Mouse (Mus musculus) intestine, postnatal 0 days (tissue): ENCODE results near the gene Papolg. TPM values are rescaled to one million over a fixed set of nuclear protein-coding genes. Genes with fewer than 3 reads are reported as not detected.

ENCODE experiments used
- ATAC-seq: fragments of 200-750 bp; cut with Nextera tagmentation; 2 replicates; pipeline ENCODE4 v1.8.0; 2017; ENCODE audit warnings: mild to moderate bottlenecking, moderate TSS enrichment, moderate library complexity
- H3K27ac ChIP-seq: fragments of 300-500 bp; sonication (generic); 2 replicates; pipeline ENCODE4 v1.5.1; 2014; ENCODE audit warnings: mild to moderate bottlenecking, low read depth, low read length, moderate library complexity
- H3K27me3 ChIP-seq: fragments of 300-500 bp; sonication (generic); replicated peaks from 2 replicates; pipeline ENCODE4 v1.6.1; 2014; ENCODE audit warnings: low read length, mixed read lengths; ENCODE audit not compliant: control insufficient read depth, insufficient read depth
- H3K36me3 ChIP-seq: fragments of 300-500 bp; sonication (generic); 2 replicates; pipeline ENCODE4 v1.6.1; 2014; ENCODE audit warnings: mild to moderate bottlenecking, moderate library complexity; ENCODE audit not compliant: control insufficient read depth, insufficient read depth
- H3K4me1 ChIP-seq: fragments of 300-500 bp; sonication (generic); replicated peaks from 2 replicates; pipeline ENCODE4 v1.6.1; 2014; ENCODE audit warnings: antibody characterized with exemption, low read length, mixed read lengths; ENCODE audit not compliant: control insufficient read depth, insufficient read depth
- H3K4me2 ChIP-seq: fragments of 300-500 bp; sonication (generic); replicated peaks from 2 replicates; pipeline ENCODE4 v1.6.1; 2014; ENCODE audit warnings: low read depth, mild to moderate bottlenecking, moderate library complexity
- H3K4me3 ChIP-seq: fragments of 300-500 bp; sonication (generic); 2 replicates; pipeline ENCODE4 v1.5.1; 2014; ENCODE audit warnings: low read depth, low read length
- H3K9ac ChIP-seq: fragments of 300-500 bp; sonication (generic); 2 replicates; pipeline ENCODE4 v1.6.1; 2014; ENCODE audit warnings: mild to moderate bottlenecking, low read depth, low read length
- H3K9me3 ChIP-seq: fragments of 300-500 bp; sonication (generic); 2 replicates; pipeline ENCODE4 v1.6.1; 2016; ENCODE audit warnings: mixed run types; ENCODE audit not compliant: control insufficient read depth
- CTCF ChIP-seq: sonication (generic); IDR thresholded peaks from 2 replicates; pipeline ENCODE4 v1.5.1; 2016; ENCODE audit warnings: low read depth, mild to moderate bottlenecking, control low read depth, antibody characterized with exemption, moderate library complexity
- WGBS: fragments of 180-500 bp; shearing (Covaris S2); extraction: QIAGEN DNeasy Blood & Tissue Kit; methylation state at CpG from one replicate; pipeline ENCODE4 v1.1.7; 2014; 5-methylcytosine and 5-hydroxymethylcytosine counted together
- polyA plus RNA-seq: library from polyadenylated mRNA; unstranded; fragments of >200 nt; fragmentation: Nextera tagmentation; extraction: Ambion mirVana; gene quantifications from 2 replicates; pipeline ENCODE4 v1.2.1, GENCODE M21; 2015

Gene Papolg
- polyA plus RNA-seq, 1 experiment from 2014 or later = 4.5 TPM

DNA sequence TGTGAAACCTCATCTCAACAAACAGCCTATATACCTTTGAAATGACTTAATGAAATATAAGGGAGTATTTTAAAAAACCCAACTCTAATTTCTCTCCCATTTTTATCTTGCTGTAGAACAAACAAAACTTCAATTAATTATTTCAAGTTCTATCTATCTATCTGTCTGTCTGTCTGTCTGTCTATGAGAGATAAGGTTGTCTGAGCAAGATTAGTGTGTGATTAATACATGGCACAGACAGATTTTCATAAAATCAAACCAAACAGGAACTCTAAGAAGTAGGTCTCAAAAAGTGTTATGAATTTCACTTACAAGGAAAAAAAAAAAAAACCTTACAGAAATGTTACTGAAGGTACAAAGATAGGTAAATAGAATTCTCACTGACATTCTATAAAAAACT, 1.5 kb downstream of the Papolg start:
- no peak for ATAC-seq
- no peaks in the 10 kb centered on the region for H3K27me3 ChIP-seq
- H3K4me1 ChIP-seq = no peaks in the 10 kb centered on the region; the same call in 1 of the 2 replicates
- TF ChIP-seq CTCF = no peak
- H3K9me3 ChIP-seq = no peaks in the 10 kb centered on the region
- H3K4me2 ChIP-seq = no peak overlapping the region
- no peak overlapping the region for H3K4me3 ChIP-seq
- H3K36me3 ChIP-seq = peaks cover 16% of the 10 kb centered on the region; the same call in 1 of the 2 replicates
- no peak overlapping the region for H3K27ac ChIP-seq
- H3K9ac ChIP-seq = no peak overlapping the region

DNA sequence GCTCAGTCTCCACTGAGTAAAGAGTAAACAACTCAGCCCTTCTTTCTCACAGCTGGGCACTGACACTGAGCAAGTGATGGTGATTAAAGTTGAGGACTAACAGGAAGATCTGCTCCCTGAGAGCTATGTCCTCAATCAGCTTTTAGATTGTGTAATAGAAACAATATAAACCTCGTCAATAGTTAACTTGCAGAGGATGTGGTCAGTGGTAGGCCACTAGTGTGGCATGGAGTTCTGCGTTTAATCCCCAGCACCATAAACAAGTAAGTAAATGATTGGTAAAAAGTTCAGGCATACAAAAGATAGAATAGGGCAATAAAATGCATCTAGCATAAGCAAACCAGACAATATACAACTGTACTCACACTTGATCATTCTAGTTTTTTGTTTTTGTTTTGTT, 30.7 kb downstream of the Papolg start:
- Histone ChIP-seq H3K4me3 (no peak overlapping the region), H3K4me2 (no peak overlapping the region), H3K9ac (no peak overlapping the region), H3K27me3 (no peaks in the 10 kb centered on the region), H3K27ac (no peak overlapping the region), H3K36me3 (peaks cover 58% of the 10 kb centered on the region), H3K9me3 (no peaks in the 10 kb centered on the region), H3K4me1 (no peaks in the 10 kb centered on the region)
- TF ChIP-seq CTCF = no peak
- ATAC-seq = peak; percentile 75
- WGBS = 48% methylated on average over 2 of the region's 2 CpGs

DNA sequence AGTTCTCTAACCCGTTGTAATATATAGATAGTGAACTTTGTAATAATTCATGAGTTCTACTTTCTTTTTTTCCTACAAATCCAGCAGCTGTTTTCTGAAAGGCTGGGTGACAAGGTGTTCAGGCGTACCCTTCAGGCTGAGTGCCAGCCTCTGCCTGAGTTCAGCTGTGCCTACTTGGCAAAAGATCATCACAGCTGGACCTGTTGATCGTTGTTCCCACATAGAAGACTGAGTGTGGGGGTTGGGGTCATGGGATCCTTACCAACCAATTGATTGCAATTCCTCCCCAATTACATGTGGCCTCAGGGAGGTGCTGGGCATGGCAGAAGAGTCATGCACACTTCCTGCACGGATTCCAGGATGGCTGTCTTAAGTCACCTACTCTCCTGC, 38.3 kb downstream of the Papolg start:
- H3K4me1 ChIP-seq = 0 out of 2 replicates have a peak, but pooled peaks cover 2% of the 10 kb centered on the region
- WGBS = 68% methylated on average over 4 of the region's 4 CpGs

DNA sequence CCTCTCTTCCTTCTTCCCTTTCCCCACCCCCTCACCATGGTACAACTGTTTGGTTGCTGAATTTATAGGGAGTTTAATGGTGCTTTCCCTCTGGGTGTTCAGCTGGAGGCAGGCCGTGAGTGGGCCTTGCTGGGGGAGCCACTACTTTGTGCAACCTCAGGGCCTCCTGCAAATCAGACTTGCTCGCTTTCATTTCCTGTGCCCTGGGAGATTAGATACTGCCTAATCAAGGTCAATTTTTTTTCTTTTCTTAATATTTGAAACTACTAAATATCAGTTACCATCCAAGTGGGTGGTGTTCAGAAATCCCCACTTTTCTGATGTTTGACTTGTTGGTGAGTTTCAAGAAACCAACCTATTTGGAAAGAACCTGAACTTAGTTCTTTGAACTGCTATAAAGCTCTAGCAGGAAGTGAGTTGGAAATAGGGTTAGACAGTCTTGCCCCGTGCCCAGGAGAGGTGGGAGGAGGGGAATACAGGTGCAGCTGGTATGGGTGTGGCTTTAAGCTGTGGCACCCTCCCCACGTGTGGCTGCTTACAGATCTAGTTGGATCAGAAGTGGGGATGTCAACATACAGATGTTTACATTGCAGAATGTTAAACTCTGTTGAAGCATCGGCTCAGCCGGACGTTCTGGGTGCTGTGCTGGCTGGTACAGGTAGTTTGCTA, 38.9 kb downstream of the Papolg start:
- no peak overlapping the region for H3K4me3 ChIP-seq
- H3K36me3 ChIP-seq = peaks cover 25% of the 10 kb centered on the region
- H3K4me1 ChIP-seq = 0 out of 2 replicates have a peak, but pooled peaks cover 2% of the 10 kb centered on the region
- H3K4me2 ChIP-seq = no peak overlapping the region
- ATAC-seq = peak; percentile 78
- no peak for TF ChIP-seq CTCF
- no peaks in the 10 kb centered on the region for H3K9me3 ChIP-seq
- no peak overlapping the region for H3K9ac ChIP-seq
- WGBS = 39% methylated on average over 7 of the region's 7 CpGs
- H3K27me3 ChIP-seq = no peaks in the 10 kb centered on the region
- no peak overlapping the region for H3K27ac ChIP-seq

More for the DNA sequence above, 38.3 kb downstream of the Papolg start:
- Histone ChIP-seq H3K27ac (no peak overlapping the region), H3K9me3 (no peaks in the 10 kb centered on the region), H3K27me3 (no peaks in the 10 kb centered on the region), H3K36me3 (peaks cover 30% of the 10 kb centered on the region), H3K9ac (no peak overlapping the region), H3K4me3 (no peak overlapping the region), H3K4me2 (no peak overlapping the region)
- ATAC-seq = peak; percentile 37; the same call in 1 of the 2 replicates
- TF ChIP-seq CTCF = no peak

DNA sequence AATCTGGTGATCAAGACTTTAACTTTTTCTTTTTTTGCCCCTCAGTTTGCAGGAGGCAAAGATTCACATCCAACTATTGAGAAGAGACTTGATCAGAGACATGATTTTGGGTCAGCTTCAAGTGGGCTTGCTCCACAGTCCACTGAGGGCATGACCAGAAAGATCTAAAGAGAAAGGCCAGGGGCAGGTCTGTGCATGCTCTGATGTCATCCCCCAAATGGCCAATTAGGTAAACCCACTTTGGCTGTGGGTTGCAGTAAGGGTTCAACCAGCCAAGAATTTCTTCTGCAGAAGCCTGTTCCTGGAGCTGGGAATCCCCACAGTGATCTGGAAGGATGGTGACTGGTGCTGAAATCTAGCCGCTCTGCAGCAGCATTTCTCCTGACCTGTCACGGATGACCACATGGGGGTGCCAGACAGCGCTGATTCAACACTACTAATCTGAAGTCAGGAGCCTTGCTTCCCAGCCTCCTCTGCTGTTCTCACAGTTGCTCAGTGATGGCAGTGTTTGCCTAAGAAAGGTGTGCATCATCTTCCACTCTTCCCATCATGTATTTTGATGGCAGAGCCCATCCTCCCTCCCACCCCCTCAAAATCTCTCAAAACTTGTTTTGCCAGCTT, 39.8 kb downstream of the Papolg start:
- ATAC-seq = peak; percentile 76
- H3K27ac ChIP-seq = no peak overlapping the region
- no peak overlapping the region for H3K4me2 ChIP-seq
- no peak overlapping the region; the same call in 1 of the 2 replicates for H3K9ac ChIP-seq
- no peaks in the 10 kb centered on the region for H3K27me3 ChIP-seq
- WGBS = 19% methylated on average over 3 of the region's 3 CpGs
- H3K4me1 ChIP-seq = 0 out of 2 replicates have a peak, but pooled peaks cover 2% of the 10 kb centered on the region
- peaks cover 19% of the 10 kb centered on the region for H3K36me3 ChIP-seq
- no peaks in the 10 kb centered on the region for H3K9me3 ChIP-seq
- H3K4me3 ChIP-seq = no peak overlapping the region
- peak; percentile 88 for TF ChIP-seq CTCF

DNA sequence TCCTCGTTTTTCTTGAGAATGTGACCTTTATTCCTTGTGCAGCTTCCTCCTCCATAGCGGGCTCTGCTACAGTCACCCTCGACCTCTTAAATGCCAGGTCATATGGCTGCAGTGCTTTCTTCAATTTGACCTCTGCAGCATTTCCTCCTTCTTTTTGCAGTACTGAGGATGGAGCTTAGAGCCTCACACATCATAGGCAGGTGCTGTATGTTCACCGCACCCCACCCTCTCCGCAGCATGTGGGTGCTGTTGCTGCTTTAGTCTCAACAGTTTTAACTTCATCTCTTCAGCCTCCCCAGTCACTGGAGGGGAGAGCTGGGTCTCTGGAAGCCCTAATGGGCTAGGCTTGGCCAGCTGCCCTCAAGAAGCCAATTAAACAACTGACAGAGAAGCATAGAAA, 41.7 kb downstream of the Papolg start:
- no peak for ATAC-seq

More for the DNA sequence above, 41.7 kb downstream of the Papolg start:
- H3K4me2 ChIP-seq = no peak overlapping the region
- 0 out of 2 replicates have a peak, but pooled peaks cover 2% of the 10 kb centered on the region for H3K4me1 ChIP-seq
- H3K27ac ChIP-seq = no peak overlapping the region
- TF ChIP-seq CTCF = no peak
- peaks cover 6% of the 10 kb centered on the region for H3K36me3 ChIP-seq
- no peak overlapping the region for H3K4me3 ChIP-seq
- no peak overlapping the region for H3K9ac ChIP-seq
- H3K27me3 ChIP-seq = no peaks in the 10 kb centered on the region
- 64% methylated on average over 5 of the region's 5 CpGs for WGBS
- no peaks in the 10 kb centered on the region for H3K9me3 ChIP-seq
